In genomic region chr17:86732522-86732921, GRCm38 (mm10) we compare ENCODE assay signal across 9 mouse cellular contexts. TPM values are rescaled to one million over a fixed set of nuclear protein-coding genes. Genes with fewer than 3 reads are reported as not detected.
DNase-seq lines count a peak whose midpoint lies in the region; ATAC-seq and TF ChIP-seq lines count a peak whose summit lies in the region.
"Had no signal": no experiment of that assay in that cellular context is flagged by ENCODE, and none has a peak within 500 bp of the region (broad histone marks: within the 10 kb centered on the region; RNA-seq: fewer than 3 reads in every experiment).

No protein-coding gene starts in this region.

- H3K27ac ChIP-seq in gastrocnemius, adult 2 months = peak overlapping the region; percentile 76
- H3K27ac ChIP-seq in layer of hippocampus, adult 2 months = peak overlapping the region; percentile 61
- no peak overlapping the region for H3K27ac ChIP-seq in limb, embryonic 14.5 days (replicated peaks; ENCODE audit: low read depth, low read length)

- ATAC-seq in limb, embryonic 14.5 days (ENCODE audit: low FRiP score, low read depth) = no peak

- DNase-seq in gastrocnemius, adult 2 months = no peak
- no peak for DNase-seq in gastrocnemius, postnatal 36 days
- DNase-seq in layer of hippocampus, adult 2 months (ENCODE audit: low spot score in 2 of 2) = no peak
- DNase-seq in layer of hippocampus, postnatal 14 days (ENCODE audit: low spot score in 2 of 2) = no peak
- peak; percentile 20 for DNase-seq in MEL-GATA-1-ER (ENCODE audit: extremely low read depth, low read depth)
- no peak for DNase-seq in limb, embryonic 14.5 days (ENCODE audit: low spot score)
- DNase-seq in embryo, embryonic 9.5 days (ENCODE audit: extremely low spot score) = no peak
- no peak for DNase-seq in urinary bladder, adult 2 months (ENCODE audit: low spot score)
- DNase-seq: cerebellum, adult 8-10 months had no signal

- H3K4me3 ChIP-seq in gastrocnemius, adult 2 months = no peak overlapping the region
- H3K4me3 ChIP-seq in layer of hippocampus, adult 2 months = no peak overlapping the region
- no peak overlapping the region for H3K4me3 ChIP-seq in limb, embryonic 14.5 days (replicated peaks; ENCODE audit: low read length)

- H3K4me1 ChIP-seq in limb, embryonic 14.5 days (ENCODE audit: control insufficient read depth, insufficient read depth, low read length) = peaks cover 5% of the 10 kb centered on the region; the same call in 1 of the 2 replicates

- no peaks in the 10 kb centered on the region for H3K27me3 ChIP-seq in limb, embryonic 14.5 days (ENCODE audit: control insufficient read depth, insufficient read depth, low read length)

- H3K9ac ChIP-seq in limb, embryonic 14.5 days (ENCODE audit: low read depth, low read length, severe bottlenecking) = 0 out of 2 replicates have a peak overlapping the region, but pooled peaks have one; percentile 21

- no peaks in the 10 kb centered on the region for H3K9me3 ChIP-seq in limb, embryonic 14.5 days (ENCODE audit: control insufficient read depth, low read length)

- 88% methylated on average over 1 of the region's 1 CpGs for WGBS in limb, embryonic 14.5 days

- intact Hi-C loops in gastrocnemius, adult 2 months (cut with DNase I) = loop anchor here (5.0 kb wide), 1 partner anchor 65 kb away; no protein-coding TSS in a partner anchor
- intact Hi-C loops in gastrocnemius, postnatal 36 days (cut with DNase I) = no loop called here

- H3K36me3 ChIP-seq in limb, embryonic 14.5 days (ENCODE audit: control insufficient read depth, insufficient read depth, low read length) = no peaks in the 10 kb centered on the region

- TF ChIP-seq POLR2A in limb, embryonic 14.5 days (IDR thresholded peaks at IDR 0.05; ENCODE audit: borderline replicate concordance, extremely low read depth, insufficient read depth, insufficient read length) = no peak

- no peak for TF ChIP-seq CTCF in gastrocnemius, adult 2 months (IDR thresholded peaks at IDR 0.05)
- no peak for TF ChIP-seq CTCF in layer of hippocampus, adult 2 months (conservative IDR thresholded peaks at IDR 0.05)

- no peak overlapping the region; the same call in 1 of the 2 replicates for H3K4me2 ChIP-seq in limb, embryonic 14.5 days (replicated peaks; ENCODE audit: low read depth, low read length, severe bottlenecking)

RNA-seq across cellular contexts. Expression of gene Epas1, which starts 21.0 kb away (rescaled TPM):
- 100 to 1,000 TPM in 1 of 2 experiments, 10 to 100 TPM in 1; 96.6 to 127 TPM for total RNA-seq in gastrocnemius, adult 2 months (2021)
- total RNA-seq in gastrocnemius, postnatal 36 days (2021) = 100 to 1,000 TPM in 1 of 2 experiments, 10 to 100 TPM in 1; 94.9 to 100 TPM
- total RNA-seq in layer of hippocampus, adult 2 months (2021) = 10 to 100 TPM; 98.7 to 99.2 TPM
- total RNA-seq in layer of hippocampus, postnatal 14 days (2021) = 100 to 1,000 TPM; 105 to 106 TPM
- polyA plus RNA-seq in limb, embryonic 14.5 days (2012; rRNA removed) = 11.4 and 13.2 TPM in 2 replicates
- 8.3 and 8.7 TPM in 2 replicates for polyA plus RNA-seq in limb, embryonic 14.5 days (2014; fragmentation: Nextera tagmentation; extraction: Ambion mirVana)
- 21.4 and 43.2 TPM in 2 replicates for polyA plus RNA-seq in urinary bladder, adult 2 months (2012; rRNA removed)
